Mouse (Mus musculus): ENCODE measurements around the gene D930048N14Rik. TPM values are rescaled to one million over a fixed set of nuclear protein-coding genes. Genes with fewer than 3 reads are reported as not detected.

Gene D930048N14Rik
- polyA plus RNA-seq, 1 experiment from 2014 or later = 8.3 TPM

DNA sequence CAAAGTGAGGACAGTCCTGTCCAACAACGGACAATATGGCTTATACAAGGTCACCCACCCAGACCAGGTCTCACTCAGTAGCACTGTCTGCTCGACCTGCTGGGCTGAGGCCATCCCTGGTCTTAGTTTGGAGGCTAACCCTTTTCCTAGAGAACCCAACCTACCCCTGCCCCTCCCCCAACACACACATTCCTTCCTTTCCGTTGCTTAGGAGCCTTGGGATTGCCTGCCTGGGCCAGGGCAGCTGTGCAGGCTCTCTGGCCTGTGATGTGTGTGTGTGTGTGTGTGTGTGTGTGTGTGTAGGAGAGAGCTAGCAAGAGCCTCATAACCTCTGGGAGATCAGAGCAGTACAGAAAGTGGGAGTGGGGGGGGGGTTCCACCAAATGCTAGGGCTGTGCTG is 2.2 kb upstream of the D930048N14Rik start:
- in situ Hi-C loops (cut with MboI; ENCODE audit: low pct_unique_long_range_greater_than_20kb) = no loop called here
- ChIA-PET CTCF (interaction anchor here (1.6 kb wide), 1 partner anchor 16 kb away, joined by 5 read pairs; no protein-coding TSS in a partner anchor), POLR2A (interaction anchor here (0.7 to 2.2 kb wide), 2 partner anchors 13 to 14 kb away, joined by 3 to 13 read pairs; partner anchors contain the start of gene Rmnd5b)
- no peaks in the 10 kb centered on the region for H3K27me3 ChIP-seq
- ATAC-seq (no peak), DNase-seq (ENCODE audit: low read depth, low spot score) (no peak)
- TF ChIP-seq CTCF (IDR thresholded peaks at IDR 0.05) = no peak

DNA sequence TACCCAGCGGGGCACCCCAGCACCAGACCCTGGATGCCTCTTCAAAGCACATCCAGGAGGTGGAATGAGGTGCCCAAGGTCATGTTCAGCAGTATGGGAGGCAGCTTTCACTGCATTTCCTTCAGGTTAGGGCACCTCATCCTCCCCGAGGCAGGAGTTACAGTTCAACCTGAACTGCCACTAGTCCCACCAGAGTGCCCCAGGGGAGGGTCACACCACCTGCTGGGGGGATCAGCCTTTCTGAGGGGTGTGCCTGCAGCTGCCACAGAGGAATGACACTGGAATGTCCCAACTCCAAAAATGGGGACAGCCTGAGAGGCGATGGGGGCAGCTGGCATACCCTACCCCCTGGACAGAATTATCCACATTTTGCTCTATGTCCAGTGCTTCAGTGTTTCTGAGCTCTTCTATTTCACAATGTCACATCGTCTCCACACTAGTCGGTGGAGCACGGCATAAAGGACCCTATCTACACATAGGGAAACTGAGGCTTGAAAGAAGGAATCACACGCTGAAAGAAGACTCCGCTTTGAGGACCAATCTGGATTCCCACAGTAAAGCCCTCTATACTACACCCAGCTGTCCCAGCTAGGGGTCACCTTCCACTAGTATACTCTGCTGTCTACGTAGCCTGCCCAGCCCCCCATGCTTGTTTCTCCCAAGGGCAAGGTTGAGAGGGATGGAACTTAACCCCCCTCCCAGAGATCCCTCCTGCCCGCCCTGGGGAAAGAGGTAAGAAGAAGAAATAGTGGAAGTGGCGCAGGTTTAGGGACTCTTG is 1.5 kb upstream of the D930048N14Rik start:
- in situ Hi-C loops (cut with MboI; ENCODE audit: low pct_unique_long_range_greater_than_20kb) = no loop called here
- CTCF ChIA-PET = interaction anchor here (1.6 kb wide), 1 partner anchor 17 kb away, joined by 5 read pairs; no protein-coding TSS in a partner anchor
- ATAC-seq = no peak
- no peaks in the 10 kb centered on the region for H3K27me3 ChIP-seq
- no peak for DNase-seq (ENCODE audit: low read depth, low spot score)
- POLR2A ChIA-PET = interaction anchor here (0.7 to 2.6 kb wide), 3 partner anchors 13 to 17 kb away, joined by 3 to 13 read pairs (median 9); partner anchors contain the start of gene Rmnd5b
- no peak for TF ChIP-seq CTCF (IDR thresholded peaks at IDR 0.05)

DNA sequence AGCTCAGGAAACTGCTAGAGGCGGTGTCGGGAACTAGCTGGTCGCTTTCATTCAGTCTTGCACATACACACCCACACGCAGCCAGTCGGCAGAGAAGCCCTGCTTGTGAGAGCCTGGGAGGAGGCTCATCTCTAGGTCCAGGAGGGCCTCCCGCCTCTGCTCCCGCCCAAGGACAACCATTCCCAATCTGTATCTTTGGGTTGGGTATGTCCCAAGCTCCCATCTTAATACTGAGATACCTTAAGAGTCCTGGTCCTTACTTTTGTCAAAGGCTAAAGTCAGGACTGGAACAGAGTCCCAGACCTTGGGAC is 910 bp upstream of the D930048N14Rik start:
- in situ Hi-C loops (cut with MboI; ENCODE audit: low pct_unique_long_range_greater_than_20kb) = no loop called here
- CTCF ChIA-PET = interaction anchor here (1.6 kb wide), 1 partner anchor 18 kb away, joined by 5 read pairs; no protein-coding TSS in a partner anchor
- no peaks in the 10 kb centered on the region for H3K27me3 ChIP-seq
- ATAC-seq (no peak), DNase-seq (ENCODE audit: low read depth, low spot score) (no peak)
- POLR2A ChIA-PET = interaction anchor here (1.6 to 2.6 kb wide), 3 partner anchors 14 to 24 kb away, joined by 9 to 13 read pairs (median 10); partner anchors contain the start of gene Rmnd5b
- TF ChIP-seq CTCF (IDR thresholded peaks at IDR 0.05) = no peak

DNA sequence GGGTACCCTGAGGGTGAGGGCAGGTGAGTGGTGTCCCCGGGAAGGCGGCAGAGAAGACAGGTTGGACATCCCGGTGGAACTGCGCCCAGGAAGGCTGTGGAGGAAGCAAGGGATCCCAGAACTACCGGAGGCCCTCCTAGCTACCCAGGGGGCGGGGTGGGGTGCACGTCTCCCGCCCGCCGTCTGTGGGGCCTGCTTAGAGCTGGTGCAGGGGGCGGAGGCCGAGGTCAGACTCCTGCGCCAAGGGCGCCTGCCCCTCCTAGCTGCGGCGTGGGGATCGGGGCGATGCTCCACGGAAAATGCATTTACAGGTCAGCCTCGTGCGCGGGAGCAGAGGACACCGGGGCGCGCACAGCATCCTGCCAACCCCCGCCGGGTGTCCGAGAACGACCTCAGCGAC is 493 bp upstream of the D930048N14Rik start:
- DNase-seq (ENCODE audit: low read depth, low spot score) = no peak
- CTCF ChIA-PET = interaction anchor here (1.0 to 1.6 kb wide), 2 partner anchors 18 to 31 kb away, joined by 5 read pairs; no protein-coding TSS in a partner anchor
- peak; percentile 20 for ATAC-seq
- in situ Hi-C loops (cut with MboI; ENCODE audit: low pct_unique_long_range_greater_than_20kb) = no loop called here
- POLR2A ChIA-PET = interaction anchor here (1.0 to 2.6 kb wide), 5 partner anchors 9 to 23 kb away, joined by 4 to 13 read pairs (median 9); partner anchors contain the start of gene Rmnd5b
- no peak for TF ChIP-seq CTCF (IDR thresholded peaks at IDR 0.05)
- H3K27me3 ChIP-seq = no peaks in the 10 kb centered on the region

GRCm38 (mm10) chr11:51652889-51653418 is 2.2 kb downstream of the D930048N14Rik start:
- no peaks in the 10 kb centered on the region for H3K27me3 ChIP-seq
- ChIA-PET CTCF (interaction anchor here (1.2 kb wide), 1 partner anchor 46 kb away, joined by 3 read pairs; the partner anchor contains the start of gene Hnrnpab), POLR2A (interaction anchor here (0.6 to 1.5 kb wide), 2 partner anchors 10 to 1293 kb away, joined by 3 read pairs; no protein-coding TSS in a partner anchor)
- in situ Hi-C loops (cut with MboI; ENCODE audit: low pct_unique_long_range_greater_than_20kb) = no loop called here
- TF ChIP-seq CTCF (IDR thresholded peaks at IDR 0.05) = no peak
- DNase-seq (ENCODE audit: low read depth, low spot score) (no peak), ATAC-seq (no peak)

DNA sequence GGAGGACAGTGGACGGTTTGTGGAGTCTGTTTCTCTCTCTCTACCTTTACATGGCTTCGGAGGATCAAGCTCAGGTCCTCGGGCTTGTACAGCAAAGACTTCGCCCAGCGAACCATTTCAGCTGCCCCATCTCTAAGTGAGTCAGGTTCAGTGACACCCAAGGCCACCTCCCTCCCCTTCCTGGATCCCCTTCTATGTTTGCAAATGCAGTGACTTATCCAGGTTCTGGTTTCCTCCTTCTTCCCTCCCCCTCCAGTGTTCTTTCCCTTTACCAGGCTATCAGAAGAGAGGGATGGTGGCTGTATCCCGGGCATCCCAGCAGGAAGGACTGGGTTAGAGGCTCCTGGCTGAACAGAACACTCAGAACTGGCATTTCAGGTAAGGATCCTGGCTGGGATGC is 3.0 kb downstream of the D930048N14Rik start:
- no peaks in the 10 kb centered on the region for H3K27me3 ChIP-seq
- no peak for TF ChIP-seq CTCF (IDR thresholded peaks at IDR 0.05)
- ChIA-PET CTCF (interaction anchor here (1.2 kb wide), 1 partner anchor 47 kb away, joined by 3 read pairs; the partner anchor contains the start of gene Hnrnpab), POLR2A (interaction anchor here (0.6 kb wide), 1 partner anchor 1294 kb away, joined by 3 read pairs; no protein-coding TSS in a partner anchor)
- in situ Hi-C loops (cut with MboI; ENCODE audit: low pct_unique_long_range_greater_than_20kb) = no loop called here
- DNase-seq (ENCODE audit: low read depth, low spot score) (no peak), ATAC-seq (no peak)

DNA sequence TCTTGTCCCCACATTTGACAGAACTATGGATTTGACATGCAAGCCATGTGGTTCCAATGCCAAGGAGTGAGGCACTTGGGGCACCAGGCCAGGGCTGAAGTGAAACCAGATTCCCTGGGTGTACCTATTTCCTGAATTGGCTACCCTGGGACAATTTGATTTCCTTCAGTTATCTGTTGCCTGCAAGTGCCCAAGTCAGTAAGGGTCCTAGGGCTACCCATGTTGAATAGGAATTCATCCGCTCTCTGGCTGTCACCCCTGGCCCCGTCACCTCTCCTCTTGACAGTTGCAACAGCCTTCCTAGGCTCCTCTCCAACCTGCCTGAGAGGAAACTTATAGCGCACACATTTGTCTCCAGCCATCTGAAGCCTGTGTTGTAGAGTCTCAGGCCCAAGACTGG is 4.1 kb downstream of the D930048N14Rik start:
- no peak for TF ChIP-seq CTCF (IDR thresholded peaks at IDR 0.05)
- ChIA-PET POLR2A (no interaction called here), CTCF (interaction anchor here (0.9 kb wide), 1 partner anchor 32 kb away, joined by 3 read pairs; no protein-coding TSS in a partner anchor)
- H3K27me3 ChIP-seq = no peaks in the 10 kb centered on the region
- DNase-seq (ENCODE audit: low read depth, low spot score) (no peak), ATAC-seq (no peak)
- in situ Hi-C loops (cut with MboI; ENCODE audit: low pct_unique_long_range_greater_than_20kb) = no loop called here

GRCm38 (mm10) chr11:51656798-51657521 is 6.2 kb downstream of the D930048N14Rik start:
- DNase-seq (ENCODE audit: low read depth, low spot score) (no peak), ATAC-seq (peak; percentile 12)
- in situ Hi-C loops (cut with MboI; ENCODE audit: low pct_unique_long_range_greater_than_20kb) = no loop called here
- TF ChIP-seq CTCF (IDR thresholded peaks at IDR 0.05) = no peak
- POLR2A ChIA-PET = no interaction called here
- H3K27me3 ChIP-seq = no peaks in the 10 kb centered on the region
- CTCF ChIA-PET = interaction anchor here (0.8 to 1.0 kb wide), 2 partner anchors 25 kb away, joined by 3 read pairs; no protein-coding TSS in a partner anchor

GRCm38 (mm10) chr11:51658291-51658690 is 7.5 kb downstream of the D930048N14Rik start:
- no peak for TF ChIP-seq CTCF (IDR thresholded peaks at IDR 0.05)
- DNase-seq (ENCODE audit: low read depth, low spot score) (no peak), ATAC-seq (no peak)
- ChIA-PET POLR2A (interaction anchor here (1.0 to 1.2 kb wide), 4 partner anchors 15 to 22 kb away, joined by 3 to 4 read pairs (median 3); no protein-coding TSS in a partner anchor), CTCF (no interaction called here)
- no peaks in the 10 kb centered on the region for H3K27me3 ChIP-seq
- in situ Hi-C loops (cut with MboI; ENCODE audit: low pct_unique_long_range_greater_than_20kb) = no loop called here

- TF ChIP-seq CTCF (IDR thresholded peaks at IDR 0.05) = no peak
- ChIA-PET CTCF (interaction anchor here (5.2 kb wide), 1 partner anchor 14 kb away, joined by 27 read pairs; no protein-coding TSS in a partner anchor), POLR2A (interaction anchor here (1.2 kb wide), 3 partner anchors 15 to 18 kb away, joined by 3 to 4 read pairs (median 3); no protein-coding TSS in a partner anchor)
- peak; percentile 71 for ATAC-seq
- in situ Hi-C loops (cut with MboI; ENCODE audit: low pct_unique_long_range_greater_than_20kb) = no loop called here
- no peaks in the 10 kb centered on the region for H3K27me3 ChIP-seq
- peak; percentile 89 for DNase-seq (ENCODE audit: low read depth, low spot score)
Observed at GRCm38 (mm10) chr11:51658705-51659104, 8.0 kb downstream of the D930048N14Rik start.
